Mouse (Mus musculus) heart, embryonic 14.5 days (tissue): ENCODE measurements around the gene Rfx8. TPM values are rescaled to one million over a fixed set of nuclear protein-coding genes. Genes with fewer than 3 reads are reported as not detected.

Experiments used
- ATAC-seq: fragments of 200-750 bp; cut with Nextera tagmentation; 2 replicates; pipeline ENCODE4 v1.8.0; 2017; ENCODE audit warnings: low read depth, moderate TSS enrichment; ENCODE audit not compliant: insufficient number of reproducible peaks, insufficient read depth, low FRiP score
- H3K27ac ChIP-seq, 2 experiments: fragments of 200-500 bp in 1 of 2; fragments of 300-500 bp in 1 of 2; sonication (generic) in 1 of 2; replicated peaks in 1 of 2; 2 replicates each; pipeline ENCODE4 v1.5.1; 2012 to 2014; ENCODE audit warnings: low read depth in 2 of 2, low read length in 2 of 2, control low read depth in 1 of 2, mild to moderate bottlenecking in 1 of 2, mixed read lengths in 1 of 2; ENCODE audit not compliant: control insufficient read depth in 1 of 2, insufficient read depth in 1 of 2
- H3K27me3 ChIP-seq: fragments of 300-500 bp; sonication (generic); 2 replicates; pipeline ENCODE4 v1.6.1; 2014; ENCODE audit warnings: mild to moderate bottlenecking, low read length, control low read depth; ENCODE audit not compliant: control insufficient read depth, insufficient read depth
- H3K36me3 ChIP-seq: fragments of 300-500 bp; sonication (generic); 2 replicates; pipeline ENCODE4 v1.6.1; 2014; ENCODE audit warnings: mild to moderate bottlenecking, control low read depth, low read length, mixed read lengths; ENCODE audit not compliant: control insufficient read depth, insufficient read depth
- H3K4me1 ChIP-seq, 2 experiments: fragments of 200-500 bp in 1 of 2; fragments of 300-500 bp in 1 of 2; sonication (generic) in 1 of 2; 2 replicates each; pipeline ENCODE4 v1.6.1; 2012 to 2014; ENCODE audit warnings: low read length in 2 of 2, control low read depth in 1 of 2, mixed read lengths in 1 of 2; ENCODE audit not compliant: control insufficient read depth in 2 of 2, insufficient read depth in 2 of 2
- H3K4me2 ChIP-seq: fragments of 300-500 bp; sonication (generic); 2 replicates; pipeline ENCODE4 v1.6.1; 2014; ENCODE audit warnings: mild to moderate bottlenecking, low read length
- H3K4me3 ChIP-seq, 2 experiments: fragments of 200-500 bp in 1 of 2; fragments of 300-500 bp in 1 of 2; sonication (generic) in 1 of 2; 2 replicates each; pipeline ENCODE4 v1.5.1; 2012 to 2014; ENCODE audit warnings: low read length in 2 of 2, mild to moderate bottlenecking in 2 of 2, control low read depth in 1 of 2, low read depth in 1 of 2, moderate library complexity in 1 of 2; ENCODE audit not compliant: control insufficient read depth in 1 of 2, insufficient read depth in 1 of 2
- H3K9ac ChIP-seq: fragments of 300-500 bp; sonication (generic); 2 replicates; pipeline ENCODE4 v1.6.1; 2014; ENCODE audit warnings: mild to moderate bottlenecking, low read length
- H3K9me3 ChIP-seq: fragments of 300-500 bp; sonication (generic); 2 replicates; pipeline ENCODE4 v1.6.1; 2016; ENCODE audit warnings: low read length, control low read depth; ENCODE audit not compliant: control insufficient read depth
- WGBS: fragments of 180-500 bp; shearing (Covaris S2); extraction: QIAGEN DNeasy Blood & Tissue Kit; methylation state at CpG from one replicate; pipeline ENCODE4 v1.1.7; 2014; 5-methylcytosine and 5-hydroxymethylcytosine counted together
- polyA plus RNA-seq: library from polyadenylated mRNA; unstranded; fragments of >200 nt; fragmentation: Nextera tagmentation; extraction: Ambion mirVana; gene quantifications from 2 replicates; pipeline ENCODE4 v1.2.1, GENCODE M21; 2014

Rfx8 gene
- polyA plus RNA-seq, 1 experiment from 2014 or later, result 1.7 TPM

DNA sequence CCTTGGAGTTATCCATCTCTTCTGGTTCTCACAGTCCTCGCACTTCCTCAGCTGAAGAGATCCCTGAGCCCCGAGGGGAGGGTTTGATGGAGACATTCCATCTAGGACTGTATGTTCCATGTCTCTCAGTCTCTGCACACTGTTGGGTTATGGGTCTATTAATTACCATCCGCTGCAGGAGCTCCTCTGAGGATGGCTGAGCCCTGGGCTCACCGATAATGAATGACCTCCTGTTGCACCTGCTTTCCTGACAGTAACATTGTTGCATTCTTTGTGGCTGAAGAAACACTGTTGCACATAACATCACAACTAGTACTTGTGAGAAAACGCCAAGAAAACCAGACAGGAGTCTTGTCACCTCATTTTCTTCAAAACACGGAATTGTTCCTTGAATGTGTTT is 27.9 kb upstream of the Rfx8 start:
- Histone ChIP-seq H3K9me3 (no peaks in the 10 kb centered on the region), H3K4me3 (no peak overlapping the region), H3K4me2 (no peak overlapping the region), H3K9ac (no peak overlapping the region), H3K4me1 (peaks cover 17 to 22% of the 10 kb centered on the region in 2 experiments), H3K27me3 (no peaks in the 10 kb centered on the region), H3K36me3 (no peaks in the 10 kb centered on the region), H3K27ac (no peak overlapping the region)
- ATAC-seq, result no peak
- WGBS, result 81% methylated on average over 6 of the region's 6 CpGs

DNA sequence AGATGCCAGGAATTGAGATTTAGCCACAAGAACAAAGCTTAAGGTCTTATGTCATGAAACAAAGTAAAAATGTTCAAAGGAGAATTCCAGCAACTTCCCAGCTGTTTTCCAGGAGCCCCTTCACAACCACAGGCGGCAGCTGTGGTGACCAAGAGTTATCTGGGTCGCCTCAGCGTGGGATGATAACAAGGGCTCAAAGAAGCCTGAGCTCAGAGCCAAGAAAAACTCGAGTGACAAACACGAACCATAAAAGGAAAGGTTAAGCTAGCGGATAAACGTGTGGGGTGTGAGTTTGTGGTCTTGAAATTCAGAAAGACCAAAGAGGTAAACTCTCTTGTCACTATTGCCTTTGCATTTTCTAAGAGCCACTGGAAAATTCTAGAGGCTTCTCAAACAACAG is 25.7 kb upstream of the Rfx8 start:
- peak overlapping the region; percentile 44 for H3K9ac ChIP-seq
- H3K9me3 ChIP-seq, result no peaks in the 10 kb centered on the region
- H3K27ac ChIP-seq, result peak overlapping the region; percentile 70 to 85
- no peak; the same call in 1 of the 2 replicates for ATAC-seq
- no peak overlapping the region for H3K4me3 ChIP-seq
- no peaks in the 10 kb centered on the region for H3K27me3 ChIP-seq
- H3K36me3 ChIP-seq, result no peaks in the 10 kb centered on the region
- WGBS, result 5% methylated on average over 7 of the region's 7 CpGs
- H3K4me1 ChIP-seq, result peaks cover 17 to 22% of the 10 kb centered on the region in 2 experiments
- H3K4me2 ChIP-seq, result peak overlapping the region; percentile 42

DNA sequence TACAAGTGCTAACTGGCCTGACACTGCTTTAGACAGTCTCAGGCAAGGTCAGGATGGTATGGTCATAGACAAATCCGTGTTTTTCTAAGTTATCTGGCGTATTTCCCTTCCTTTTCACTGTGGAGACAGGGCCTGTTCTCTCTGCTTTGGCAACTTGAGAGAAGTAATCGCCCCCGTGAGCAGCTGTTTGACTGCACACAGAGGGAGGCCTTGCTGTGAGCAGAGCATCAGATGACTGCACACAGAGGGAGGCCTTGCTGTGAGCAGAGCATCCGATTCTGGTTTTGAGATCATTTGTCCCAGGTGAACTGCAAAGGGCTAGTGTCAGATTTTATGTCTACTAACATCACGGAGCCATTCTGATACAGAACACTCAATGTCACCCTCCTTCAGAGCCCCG is 20.2 kb upstream of the Rfx8 start:
- ATAC-seq, result no peak
- H3K4me2 ChIP-seq, result no peak overlapping the region
- H3K4me3 ChIP-seq, result no peak overlapping the region
- peak overlapping the region in 1 of 2 experiments; percentile 39; a peak in 1 of 4 replicates for H3K27ac ChIP-seq
- WGBS, result 46% methylated on average over 7 of the region's 7 CpGs
- H3K27me3 ChIP-seq, result no peaks in the 10 kb centered on the region
- no peaks in the 10 kb centered on the region for H3K9me3 ChIP-seq
- no peak overlapping the region for H3K9ac ChIP-seq
- H3K36me3 ChIP-seq, result no peaks in the 10 kb centered on the region
- H3K4me1 ChIP-seq, result peaks cover 7 to 16% of the 10 kb centered on the region in 2 experiments

DNA sequence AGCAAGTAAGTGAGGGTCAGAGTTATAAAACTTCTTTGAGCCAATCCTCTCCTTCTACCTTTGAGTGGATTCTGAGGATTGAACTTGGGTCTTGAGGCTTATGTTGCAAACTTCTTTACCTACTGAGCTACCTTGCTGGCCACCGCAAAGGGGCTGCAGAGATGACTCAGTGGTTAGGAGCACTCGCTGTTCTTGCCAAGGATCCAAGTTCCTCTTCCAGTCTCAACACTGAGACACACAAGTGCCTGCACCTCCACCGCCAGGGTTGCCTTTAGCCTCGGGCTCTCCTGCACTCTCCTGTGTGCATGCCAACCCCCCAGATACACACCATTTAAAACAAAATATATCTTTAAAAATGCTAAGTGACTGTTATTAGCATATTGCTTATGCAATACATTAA is 19.2 kb upstream of the Rfx8 start:
- no peaks in the 10 kb centered on the region for H3K27me3 ChIP-seq
- no peak overlapping the region for H3K9ac ChIP-seq
- no peaks in the 10 kb centered on the region for H3K9me3 ChIP-seq
- 63% methylated on average over 4 of the region's 4 CpGs for WGBS
- no peak overlapping the region for H3K4me2 ChIP-seq
- no peak overlapping the region for H3K4me3 ChIP-seq
- H3K36me3 ChIP-seq, result no peaks in the 10 kb centered on the region
- H3K27ac ChIP-seq, result no peak overlapping the region
- H3K4me1 ChIP-seq, result peaks cover 13 to 24% of the 10 kb centered on the region in 2 experiments
- ATAC-seq, result no peak

DNA sequence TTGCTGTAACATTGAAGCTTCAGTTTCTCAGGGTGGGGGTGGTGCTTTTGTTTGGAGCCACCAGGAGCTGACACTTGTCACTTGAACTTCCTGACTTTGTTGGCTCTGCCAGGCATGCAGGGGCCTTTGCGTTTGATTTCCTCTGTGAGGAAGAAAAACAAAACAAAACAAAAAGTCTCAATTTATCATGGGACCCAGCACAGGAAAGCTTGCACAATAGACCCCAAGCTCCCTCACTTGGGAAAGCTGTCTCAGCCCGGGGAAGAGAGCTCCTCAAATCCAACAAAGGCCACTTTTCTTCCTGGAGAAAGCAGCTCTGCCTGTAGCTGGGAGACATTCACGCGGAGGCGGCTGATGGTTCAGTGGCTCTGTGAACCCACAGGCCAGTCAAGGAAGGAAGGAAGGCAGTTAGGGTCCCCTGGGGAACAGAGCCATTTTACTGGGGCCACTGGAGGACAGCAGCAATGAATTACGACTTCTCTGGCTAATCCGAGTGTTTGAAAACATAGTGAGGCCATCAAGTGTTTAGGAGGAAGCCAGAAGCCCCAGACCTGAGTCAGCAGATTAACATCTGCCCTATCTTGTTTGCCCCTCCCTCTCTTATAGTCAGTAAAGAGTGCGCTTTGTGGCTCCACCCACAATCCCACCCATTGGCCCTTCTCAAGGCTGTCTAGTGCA is 15.3 kb upstream of the Rfx8 start:
- no peak overlapping the region for H3K9ac ChIP-seq
- no peak overlapping the region for H3K4me2 ChIP-seq

DNA sequence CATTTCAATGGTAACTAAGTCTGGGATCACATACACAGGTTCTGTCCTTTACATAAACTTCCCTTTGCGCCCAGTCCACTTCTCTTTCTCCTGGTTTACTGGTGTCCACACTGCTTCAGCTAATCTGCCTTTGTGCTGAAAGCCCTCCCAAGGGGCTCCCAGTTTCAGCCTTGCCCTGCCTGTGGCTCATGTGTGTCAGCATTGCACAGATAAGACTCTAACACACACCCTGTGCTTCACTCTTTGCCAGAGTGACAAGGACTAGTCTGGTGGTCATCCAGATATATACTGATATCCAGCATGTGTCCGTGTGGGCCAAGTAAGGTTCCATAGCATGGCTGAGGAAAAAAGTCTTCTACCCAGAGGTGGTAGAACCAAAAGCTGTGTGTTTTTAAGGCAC is 14.7 kb upstream of the Rfx8 start:
- no peak; the same call in 1 of the 2 replicates for ATAC-seq
- Histone ChIP-seq H3K27ac (peak overlapping the region; percentile 86), H3K9me3 (no peaks in the 10 kb centered on the region), H3K4me2 (no peak overlapping the region), H3K4me3 (no peak overlapping the region), H3K36me3 (no peaks in the 10 kb centered on the region), H3K4me1 (peaks cover 19 to 24% of the 10 kb centered on the region in 2 experiments), H3K27me3 (no peaks in the 10 kb centered on the region), H3K9ac (no peak overlapping the region)
- 33% methylated on average over 2 of the region's 2 CpGs for WGBS

More for the DNA sequence above, 15.3 kb upstream of the Rfx8 start:
- Histone ChIP-seq H3K27me3 (no peaks in the 10 kb centered on the region), H3K9me3 (no peaks in the 10 kb centered on the region), H3K36me3 (no peaks in the 10 kb centered on the region), H3K27ac (peak overlapping the region; percentile 86), H3K4me1 (peaks cover 19 to 30% of the 10 kb centered on the region in 2 experiments), H3K4me3 (no peak overlapping the region)
- WGBS, result 38% methylated on average over 8 of the region's 8 CpGs
- peak; percentile 38 for ATAC-seq

DNA sequence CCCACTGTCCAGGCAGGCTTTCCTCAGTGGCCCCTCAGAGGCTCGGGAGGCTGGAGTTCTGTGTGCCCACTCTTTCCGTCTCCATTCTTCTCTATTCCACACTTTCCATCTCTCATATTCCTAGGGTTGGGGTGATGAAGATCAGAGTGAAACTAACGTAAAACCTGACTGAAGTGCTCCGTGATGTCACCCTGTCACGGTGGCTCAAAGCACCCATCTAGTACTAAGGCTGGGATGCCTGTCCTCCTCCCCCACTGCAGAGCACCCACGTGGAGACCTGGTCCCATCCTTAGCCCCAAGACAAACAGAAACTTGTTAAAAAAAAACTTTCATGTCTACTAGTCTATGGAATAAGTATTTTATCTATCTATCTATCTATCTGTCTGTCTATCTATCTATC is 14.1 kb upstream of the Rfx8 start:
- no peak overlapping the region for H3K4me3 ChIP-seq
- H3K36me3 ChIP-seq, result no peaks in the 10 kb centered on the region
- peak overlapping the region; percentile 2; the same call in 1 of the 2 replicates for H3K4me2 ChIP-seq
- 75% methylated on average over 6 of the region's 6 CpGs for WGBS
- H3K9ac ChIP-seq, result no peak overlapping the region
- no peaks in the 10 kb centered on the region for H3K9me3 ChIP-seq
- H3K27ac ChIP-seq, result peak overlapping the region; percentile 71 to 86
- ATAC-seq, result no peak
- H3K4me1 ChIP-seq, result peaks cover 19 to 22% of the 10 kb centered on the region in 2 experiments
- no peaks in the 10 kb centered on the region for H3K27me3 ChIP-seq

DNA sequence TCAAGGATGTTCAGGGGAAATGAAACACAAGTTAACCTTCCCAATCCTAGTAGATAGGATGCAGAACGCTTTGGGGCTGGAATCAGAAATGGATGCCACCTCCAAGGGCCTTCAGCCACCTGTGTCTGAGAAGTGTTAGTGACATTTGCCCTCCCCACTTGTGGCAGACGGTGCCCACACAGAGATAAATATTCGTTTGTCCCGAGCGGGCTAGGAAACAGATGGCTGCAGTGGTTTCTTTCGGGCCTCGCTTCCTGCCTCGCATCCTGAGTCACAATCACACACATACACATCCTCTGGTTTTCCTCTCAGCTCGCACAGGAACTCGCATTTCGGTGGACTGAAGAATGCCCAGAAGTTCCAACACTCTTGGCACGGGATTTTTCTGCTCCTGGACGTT is 13.5 kb upstream of the Rfx8 start:
- peaks cover 19 to 22% of the 10 kb centered on the region in 2 experiments for H3K4me1 ChIP-seq
- no peak overlapping the region for H3K9ac ChIP-seq
- WGBS, result 75% methylated on average over 13 of the region's 13 CpGs
- no peak for ATAC-seq
- H3K4me3 ChIP-seq, result no peak overlapping the region
- no peaks in the 10 kb centered on the region for H3K27me3 ChIP-seq
- peak overlapping the region; percentile 74 to 86 for H3K27ac ChIP-seq
- no peak overlapping the region for H3K4me2 ChIP-seq
- H3K36me3 ChIP-seq, result no peaks in the 10 kb centered on the region
- no peaks in the 10 kb centered on the region for H3K9me3 ChIP-seq
